Mouse (Mus musculus) hindbrain, embryonic 11.5 days (tissue): Measurements from ENCODE around the gene Gp2. TPM values are rescaled to one million over a fixed set of nuclear protein-coding genes. Genes with fewer than 3 reads are reported as not detected.

Experiments
- ATAC-seq: fragments of 200-750 bp; cut with Nextera tagmentation; 2 replicates; pipeline ENCODE4 v1.8.0; 2017; ENCODE audit warnings: mild to moderate bottlenecking, moderate TSS enrichment, moderate library complexity; ENCODE audit not compliant: low FRiP score
- DNase-seq: peaks from one replicate; pipeline ENCODE4 v3.0.0-alpha.2; 2015; ENCODE audit warnings: low spot score
- H3K27ac ChIP-seq: fragments of 300-500 bp; sonication (generic); 2 replicates; pipeline ENCODE4 v1.5.1; 2014; ENCODE audit warnings: mild to moderate bottlenecking, low read depth, low read length
- H3K27me3 ChIP-seq: fragments of 300-500 bp; sonication (generic); 2 replicates; pipeline ENCODE4 v1.6.1; 2014; ENCODE audit warnings: mild to moderate bottlenecking, low read length, moderate library complexity, mixed read lengths; ENCODE audit not compliant: control insufficient read depth, insufficient read depth
- H3K36me3 ChIP-seq: fragments of 300-500 bp; sonication (generic); 2 replicates; pipeline ENCODE4 v1.6.1; 2014; ENCODE audit warnings: mild to moderate bottlenecking, low read length, moderate library complexity, mixed read lengths; ENCODE audit not compliant: control insufficient read depth, insufficient read depth
- H3K4me1 ChIP-seq: fragments of 300-500 bp; sonication (generic); replicated peaks from 2 replicates; pipeline ENCODE4 v1.6.1; 2014; ENCODE audit warnings: low read length, mixed read lengths; ENCODE audit not compliant: control insufficient read depth, insufficient read depth
- H3K4me2 ChIP-seq: fragments of 300-500 bp; sonication (generic); replicated peaks from 2 replicates; pipeline ENCODE4 v1.6.1; 2014; ENCODE audit warnings: mild to moderate bottlenecking, low read depth, low read length
- H3K4me3 ChIP-seq: fragments of 300-500 bp; sonication (generic); 2 replicates; pipeline ENCODE4 v1.5.1; 2014; ENCODE audit warnings: low read depth, low read length
- H3K9ac ChIP-seq: fragments of 300-500 bp; sonication (generic); 2 replicates; pipeline ENCODE4 v1.6.1; 2014; ENCODE audit warnings: low read depth, low read length
- H3K9me3 ChIP-seq: fragments of 300-500 bp; sonication (generic); 2 replicates; pipeline ENCODE4 v1.6.1; 2016; ENCODE audit warnings: low read length; ENCODE audit not compliant: control insufficient read depth
- WGBS: fragments of 180-500 bp; shearing (Covaris S2); extraction: QIAGEN DNeasy Blood & Tissue Kit; methylation state at CpG from one replicate; pipeline ENCODE4 v1.1.7; 2014; 5-methylcytosine and 5-hydroxymethylcytosine counted together
- polyA plus RNA-seq: library from polyadenylated mRNA; unstranded; fragments of >200 nt; fragmentation: Nextera tagmentation; extraction: Ambion mirVana; gene quantifications from 2 replicates; pipeline ENCODE4 v1.2.1, GENCODE M21; 2014

Gp2 gene
- polyA plus RNA-seq, result not detected in 2 replicates

DNA sequence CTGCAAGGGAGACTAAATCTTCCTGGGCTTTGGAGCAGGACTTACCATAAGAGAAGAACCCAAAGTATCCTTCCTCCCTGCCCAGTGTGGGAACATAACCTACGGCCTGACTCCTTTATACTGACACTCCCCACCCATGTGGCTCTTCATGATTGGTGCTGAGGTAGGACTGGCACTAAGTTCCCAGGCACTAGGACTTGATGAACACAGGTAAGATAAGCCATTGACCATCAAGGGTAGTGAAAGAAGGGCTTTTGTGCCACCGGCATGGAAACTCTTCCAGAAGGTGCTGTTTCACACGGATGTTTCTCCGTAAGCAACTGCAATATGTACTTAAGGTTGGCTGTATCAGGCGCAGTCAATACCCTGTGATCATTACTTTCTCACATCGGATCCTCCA lies at the start of gene Gp2:
Gene Gp2, minus strand, starts transcription at position 101 of the 400 bp plus-strand sequence.
- H3K9ac ChIP-seq, result no peak within 1 kb of the TSS
- no peaks in the 10 kb centered on the region for H3K36me3 ChIP-seq
- no peak for DNase-seq
- no peak within 1 kb of the TSS for H3K4me2 ChIP-seq
- no peak within 1 kb of the TSS for H3K4me3 ChIP-seq
- H3K27ac ChIP-seq, result no peak within 1 kb of the TSS
- no peaks in the 10 kb centered on the region for H3K4me1 ChIP-seq
- no peak for ATAC-seq
- H3K9me3 ChIP-seq, result no peaks in the 10 kb centered on the region
- WGBS, result 94% methylated on average over 6 of the region's 6 CpGs
- no peaks in the 10 kb centered on the region for H3K27me3 ChIP-seq

DNA sequence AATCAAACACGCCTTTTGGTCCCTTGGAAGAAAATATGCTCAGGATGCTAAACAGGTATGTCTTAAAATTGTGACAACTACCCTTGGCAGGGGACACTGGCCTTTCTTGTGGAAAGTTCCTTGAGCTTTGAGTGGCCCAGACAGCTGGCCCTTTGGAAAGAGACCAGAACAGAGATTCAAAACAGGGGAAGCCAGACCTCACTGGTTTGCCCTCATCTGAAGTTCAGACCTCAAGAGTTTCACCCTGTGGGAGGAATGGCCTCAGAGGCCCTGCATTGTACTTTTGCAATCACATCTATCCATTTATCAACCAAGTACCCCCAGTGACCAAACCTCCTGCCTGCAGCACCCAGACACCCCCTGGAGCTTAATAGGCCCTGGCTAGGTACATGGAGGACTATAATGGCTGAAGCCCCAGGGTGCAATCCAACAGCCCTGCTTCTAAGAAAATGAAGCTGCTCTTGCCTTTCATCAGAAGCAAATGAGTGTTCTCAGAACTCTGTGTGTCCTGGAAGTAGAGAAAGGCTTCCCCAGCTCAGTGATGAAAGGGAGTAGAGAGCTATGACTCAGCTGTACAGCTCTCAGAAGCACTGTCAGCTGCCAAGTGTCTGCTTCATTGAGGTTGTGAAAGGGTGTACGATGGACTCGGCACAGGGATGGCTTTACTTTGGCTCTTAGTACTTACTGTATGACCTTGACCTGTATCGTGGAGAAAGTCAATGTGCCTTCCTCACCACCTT lies 31.1 kb upstream of the Gp2 start:
- no peak for DNase-seq
- WGBS, result 89% methylated on average over 4 of the region's 4 CpGs
- no peaks in the 10 kb centered on the region for H3K27me3 ChIP-seq

GRCm38 (mm10) chr7:119486683-119487082 lies 27.6 kb upstream of the Gp2 start:
- WGBS, result 88% methylated on average over 5 of the region's 5 CpGs
- no peak for ATAC-seq
- no peaks in the 10 kb centered on the region for H3K4me1 ChIP-seq
- H3K27me3 ChIP-seq, result no peaks in the 10 kb centered on the region
- H3K9me3 ChIP-seq, result no peaks in the 10 kb centered on the region
- H3K4me3 ChIP-seq, result no peak overlapping the region
- no peak for DNase-seq
- H3K4me2 ChIP-seq, result no peak overlapping the region
- H3K27ac ChIP-seq, result no peak overlapping the region
- no peak overlapping the region for H3K9ac ChIP-seq
- no peaks in the 10 kb centered on the region for H3K36me3 ChIP-seq

More for the DNA sequence above, 31.1 kb upstream of the Gp2 start:
- Histone ChIP-seq H3K4me2 (no peak overlapping the region), H3K4me1 (no peaks in the 10 kb centered on the region), H3K27ac (no peak overlapping the region), H3K36me3 (no peaks in the 10 kb centered on the region), H3K9ac (no peak overlapping the region), H3K4me3 (no peak overlapping the region), H3K9me3 (no peaks in the 10 kb centered on the region)
- ATAC-seq, result no peak

DNA sequence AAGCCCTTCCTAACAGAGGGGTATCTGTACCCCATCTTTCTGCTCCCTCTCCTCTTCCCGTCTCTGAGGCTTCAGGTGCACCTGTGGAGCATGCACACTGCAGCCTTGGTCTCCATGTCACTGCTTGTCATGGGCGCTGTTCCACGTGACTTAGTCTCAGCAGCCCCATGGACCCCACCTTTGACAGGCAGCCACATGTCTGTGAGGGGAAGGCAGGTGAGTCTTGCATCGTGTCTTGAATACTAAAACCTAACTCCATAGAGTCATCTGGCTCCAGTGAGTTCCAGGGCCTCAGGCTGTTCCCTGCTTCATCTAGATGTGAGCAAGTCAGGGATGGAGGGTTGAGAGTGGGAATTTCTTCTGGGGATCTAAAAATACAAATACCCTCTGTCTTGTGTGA lies 25.1 kb upstream of the Gp2 start:
- DNase-seq (no peak), ATAC-seq (no peak)
- H3K27me3 ChIP-seq, result no peaks in the 10 kb centered on the region
- no peak overlapping the region for H3K4me2 ChIP-seq
- no peaks in the 10 kb centered on the region for H3K36me3 ChIP-seq
- WGBS, result 81% methylated on average over 4 of the region's 4 CpGs
- no peak overlapping the region for H3K4me3 ChIP-seq
- H3K9ac ChIP-seq, result no peak overlapping the region
- H3K9me3 ChIP-seq, result no peaks in the 10 kb centered on the region
- H3K27ac ChIP-seq, result no peak overlapping the region
- no peaks in the 10 kb centered on the region for H3K4me1 ChIP-seq

DNA sequence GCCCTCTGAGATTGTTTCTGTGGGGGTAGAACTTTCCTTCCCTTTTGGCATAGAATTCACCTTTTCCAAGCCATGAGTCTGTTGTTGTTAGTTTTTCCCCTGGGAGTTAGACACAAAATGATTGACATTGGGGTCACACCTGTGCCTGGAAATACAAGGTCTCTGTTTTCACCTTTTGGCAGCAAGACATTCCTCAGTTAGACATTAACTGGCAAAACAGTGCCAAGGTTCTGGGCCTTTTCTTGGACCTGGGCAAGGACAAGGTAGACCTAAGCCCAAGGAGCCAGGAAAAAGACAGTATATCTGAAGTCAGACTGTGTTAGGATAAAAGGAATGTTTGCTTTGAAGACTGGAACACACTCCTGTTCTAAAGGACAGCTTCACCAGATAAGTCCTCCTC lies 20.2 kb upstream of the Gp2 start, which contains the start of gene Umod:
Gene Umod, minus strand, starts transcription at position 27 of the 400 bp plus-strand sequence.
- ATAC-seq, result no peak

DNA sequence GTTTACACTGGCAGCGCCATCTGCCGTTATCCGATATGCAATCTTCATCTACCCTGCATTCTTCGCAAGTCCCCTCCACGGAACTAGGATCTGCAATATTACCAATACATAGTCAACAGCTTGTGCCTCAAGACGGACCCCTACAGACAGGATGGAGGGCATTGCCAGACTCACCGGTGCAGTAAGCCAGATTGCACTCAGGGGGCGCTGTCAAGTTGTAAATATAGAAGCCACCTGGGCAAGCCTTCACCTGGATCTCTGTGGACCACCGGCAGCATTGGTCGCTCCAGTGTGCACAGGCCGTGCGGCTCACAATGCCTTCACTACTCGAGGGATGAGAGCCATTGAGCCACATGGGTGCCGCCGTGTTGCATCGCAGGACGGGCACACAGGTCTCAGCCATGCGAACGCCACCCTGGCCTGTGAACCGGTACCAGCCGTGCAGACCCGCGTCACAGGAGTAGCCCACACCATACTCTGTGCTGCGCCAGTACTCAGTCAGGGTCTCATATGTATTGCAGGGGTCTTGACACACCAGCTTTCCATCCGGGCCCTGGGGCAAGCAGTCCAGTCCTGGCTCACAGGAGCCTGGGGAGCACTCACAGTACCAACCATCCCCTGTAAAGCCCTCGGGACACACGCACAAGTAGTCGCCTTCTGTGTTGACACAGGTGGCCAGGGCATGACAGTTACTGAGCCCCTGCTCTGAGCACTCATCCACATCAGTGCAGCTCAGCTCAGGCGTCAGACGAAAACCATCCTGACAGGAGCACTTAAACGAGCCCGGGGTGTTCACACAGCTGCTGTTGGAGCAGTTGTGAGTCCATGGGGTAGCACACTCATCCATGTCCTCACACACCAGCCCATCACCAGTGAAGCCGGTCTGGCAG lies 17.7 kb upstream of the Gp2 start:
- Histone ChIP-seq H3K36me3 (no peaks in the 10 kb centered on the region), H3K9me3 (no peaks in the 10 kb centered on the region), H3K27me3 (no peaks in the 10 kb centered on the region), H3K9ac (no peak overlapping the region), H3K4me1 (no peaks in the 10 kb centered on the region), H3K4me3 (no peak overlapping the region), H3K4me2 (no peak overlapping the region), H3K27ac (no peak overlapping the region)
- ATAC-seq (no peak; the same call in 1 of the 2 replicates), DNase-seq (no peak)
- WGBS, result 75% methylated on average over 33 of the region's 33 CpGs

More for the DNA sequence above, 20.2 kb upstream of the Gp2 start, which contains the start of gene Umod:
- no peaks in the 10 kb centered on the region for H3K36me3 ChIP-seq
- H3K27ac ChIP-seq, result no peak within 1 kb of the TSS
- no peak for DNase-seq
- H3K27me3 ChIP-seq, result no peaks in the 10 kb centered on the region
- H3K4me2 ChIP-seq, result no peak within 1 kb of the TSS
- H3K9ac ChIP-seq, result no peak within 1 kb of the TSS
- no peaks in the 10 kb centered on the region for H3K9me3 ChIP-seq
- H3K4me3 ChIP-seq, result no peak within 1 kb of the TSS
- H3K4me1 ChIP-seq, result no peaks in the 10 kb centered on the region

GRCm38 (mm10) chr7:119454192-119454591 lies 4.9 kb downstream of the Gp2 start:
- 83% methylated on average over 7 of the region's 7 CpGs for WGBS
- H3K9ac ChIP-seq, result no peak overlapping the region
- no peaks in the 10 kb centered on the region for H3K9me3 ChIP-seq
- no peaks in the 10 kb centered on the region for H3K36me3 ChIP-seq
- no peaks in the 10 kb centered on the region for H3K4me1 ChIP-seq
- ATAC-seq (no peak), DNase-seq (no peak)
- H3K4me2 ChIP-seq, result no peak overlapping the region
- H3K27ac ChIP-seq, result no peak overlapping the region
- no peaks in the 10 kb centered on the region for H3K27me3 ChIP-seq
- H3K4me3 ChIP-seq, result no peak overlapping the region

DNA sequence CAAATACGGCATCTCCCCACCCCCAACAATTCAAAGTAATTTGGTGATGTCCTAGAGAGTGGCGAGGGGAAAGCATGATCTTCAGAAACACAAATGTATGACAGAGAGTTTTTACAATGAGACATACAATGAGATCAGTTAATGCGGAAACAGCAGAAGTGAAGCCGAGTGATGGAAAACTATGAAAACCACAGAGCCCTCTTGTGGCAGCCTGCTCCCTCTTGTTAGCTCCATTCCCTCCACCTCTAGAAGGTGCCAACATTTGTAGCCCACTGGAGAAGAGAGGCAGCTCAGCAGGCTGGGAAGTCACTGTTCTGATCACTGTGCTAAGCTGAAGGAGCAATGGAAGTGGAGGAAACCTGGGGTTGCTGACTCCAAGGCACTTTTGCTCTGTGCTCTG lies 15.2 kb downstream of the Gp2 start:
- no peak overlapping the region for H3K4me3 ChIP-seq
- H3K36me3 ChIP-seq, result no peaks in the 10 kb centered on the region
- DNase-seq, result no peak
- H3K9ac ChIP-seq, result no peak overlapping the region
- no peak overlapping the region for H3K4me2 ChIP-seq
- WGBS, result 75% methylated on average over 4 of the region's 4 CpGs
- H3K9me3 ChIP-seq, result no peaks in the 10 kb centered on the region
- ATAC-seq, result no peak
- no peaks in the 10 kb centered on the region for H3K4me1 ChIP-seq
- H3K27me3 ChIP-seq, result no peaks in the 10 kb centered on the region
- no peak overlapping the region for H3K27ac ChIP-seq
